9 mouse cellular contexts compared by ENCODE assay signal in the genomic region with DNA sequence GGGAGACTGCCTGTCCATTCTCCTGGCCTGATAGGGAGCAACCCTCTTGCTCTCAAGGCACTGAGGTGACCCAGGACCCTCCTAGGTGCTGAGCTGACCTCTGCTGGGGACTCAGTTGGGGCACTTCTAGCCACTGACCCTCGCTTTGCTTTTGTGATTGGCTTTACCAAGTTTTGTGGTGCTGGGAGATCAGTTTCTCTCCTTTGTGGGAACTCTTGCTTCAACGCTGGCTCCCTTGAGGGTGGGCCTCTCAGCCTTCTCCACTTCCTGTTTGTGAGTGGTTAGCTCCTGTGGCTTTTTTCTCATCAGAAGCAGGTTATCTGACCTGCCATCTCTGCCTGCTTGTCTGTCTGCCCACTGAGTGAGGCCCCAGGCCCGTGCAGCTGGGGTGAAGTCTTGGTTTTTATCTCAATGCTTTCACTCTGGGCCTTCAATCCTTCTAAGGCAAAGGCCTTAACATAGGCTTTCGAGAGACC. TPM values are rescaled to one million over a fixed set of nuclear protein-coding genes. Genes with fewer than 3 reads are reported as not detected.
DNase-seq lines count a peak whose midpoint lies in the region; ATAC-seq lines count a peak whose summit lies in the region.
"Had no signal": no experiment of that assay in that cellular context is flagged by ENCODE, and none has a peak within 500 bp of the region (broad histone marks: within the 10 kb centered on the region; RNA-seq: fewer than 3 reads in every experiment).

No protein-coding gene starts in this region.

- 0 out of 2 replicates have a peak overlapping the region, but pooled peaks have one; percentile 4 for H3K4me2 ChIP-seq in kidney, embryonic 15.5 days
- H3K4me2 ChIP-seq in forebrain, embryonic 15.5 days (replicated peaks): no peak overlapping the region
- H3K4me2 ChIP-seq in midbrain, embryonic 14.5 days (ENCODE audit: low read length): no peak overlapping the region
- H3K4me2 ChIP-seq: embryonic facial prominence, embryonic 15.5 days had no signal

- no peaks in the 10 kb centered on the region for H3K9me3 ChIP-seq in kidney, embryonic 15.5 days (replicated peaks)
- H3K9me3 ChIP-seq in forebrain, embryonic 15.5 days: no peaks in the 10 kb centered on the region
- no peaks in the 10 kb centered on the region for H3K9me3 ChIP-seq in midbrain, embryonic 14.5 days (ENCODE audit: control insufficient read depth, low read length)
- H3K9me3 ChIP-seq: embryonic facial prominence, embryonic 15.5 days had no signal

- no peaks in the 10 kb centered on the region for H3K27me3 ChIP-seq in kidney, embryonic 15.5 days
- 0 out of 2 replicates have a peak, but pooled peaks cover 3% of the 10 kb centered on the region for H3K27me3 ChIP-seq in forebrain, embryonic 15.5 days
- no peaks in the 10 kb centered on the region for H3K27me3 ChIP-seq in midbrain, embryonic 14.5 days (ENCODE audit: control insufficient read depth, insufficient read depth, low read length)
- H3K27me3 ChIP-seq: embryonic facial prominence, embryonic 15.5 days had no signal

- no peak for DNase-seq in kidney, adult 11 months
- peak; percentile 93 for DNase-seq in induced T-regulatory cell, adult 2 months (ENCODE audit: low read depth)
- peak; percentile 86 for DNase-seq in thymus, postnatal 25 days
- no peak for DNase-seq in midbrain, embryonic 14.5 days
- no peak for DNase-seq in embryo, embryonic 9.5 days (ENCODE audit: extremely low spot score)

- no peak overlapping the region for H3K4me3 ChIP-seq in kidney, embryonic 15.5 days (replicated peaks)
- H3K4me3 ChIP-seq in macrophage (ENCODE audit: inconsistent target): no peak overlapping the region
- no peak overlapping the region for H3K4me3 ChIP-seq in forebrain, embryonic 15.5 days
- H3K4me3 ChIP-seq in midbrain, embryonic 14.5 days (replicated peaks; ENCODE audit: low read depth, low read length): no peak overlapping the region
- H3K4me3 ChIP-seq: embryonic facial prominence, embryonic 15.5 days had no signal

- WGBS in kidney, embryonic 15.5 days: 64% methylated on average over 4 of the region's 4 CpGs
- 14% methylated on average over 4 of the region's 4 CpGs for WGBS in macrophage (ENCODE audit: missing documents)
- 68% methylated on average over 4 of the region's 4 CpGs for WGBS in forebrain, embryonic 15.5 days
- WGBS in midbrain, embryonic 14.5 days: 69% methylated on average over 4 of the region's 4 CpGs

- H3K36me3 ChIP-seq in kidney, embryonic 15.5 days: no peaks in the 10 kb centered on the region
- H3K36me3 ChIP-seq in macrophage (ENCODE audit: inconsistent target): no peaks in the 10 kb centered on the region
- no peaks in the 10 kb centered on the region for H3K36me3 ChIP-seq in forebrain, embryonic 15.5 days
- H3K36me3 ChIP-seq in midbrain, embryonic 14.5 days (ENCODE audit: control insufficient read depth, insufficient read depth, low read length): no peaks in the 10 kb centered on the region
- H3K36me3 ChIP-seq: embryonic facial prominence, embryonic 15.5 days had no signal

- H3K9ac ChIP-seq in kidney, embryonic 15.5 days: no peak overlapping the region
- H3K9ac ChIP-seq in forebrain, embryonic 15.5 days (replicated peaks): no peak overlapping the region
- H3K9ac ChIP-seq in midbrain, embryonic 14.5 days (replicated peaks; ENCODE audit: low read length): no peak overlapping the region
- H3K9ac ChIP-seq: embryonic facial prominence, embryonic 15.5 days had no signal

- H3K79me2 ChIP-seq in macrophage (ENCODE audit: inconsistent target): peaks cover 46% of the 10 kb centered on the region

- ATAC-seq in kidney, embryonic 15.5 days (replicated peaks; ENCODE audit: low FRiP score): no peak
- ATAC-seq in forebrain, embryonic 15.5 days (replicated peaks): no peak
- no peak for ATAC-seq in midbrain, embryonic 14.5 days (ENCODE audit: low FRiP score, low TSS enrichment)

- peaks cover 27% of the 10 kb centered on the region for H3K4me1 ChIP-seq in kidney, embryonic 15.5 days
- no peaks in the 10 kb centered on the region for H3K4me1 ChIP-seq in forebrain, embryonic 15.5 days
- no peaks in the 10 kb centered on the region for H3K4me1 ChIP-seq in midbrain, embryonic 14.5 days (ENCODE audit: control insufficient read depth, insufficient read depth, low read length)

- peak overlapping the region; percentile 18; the same call in 1 of the 2 replicates for H3K27ac ChIP-seq in kidney, embryonic 15.5 days
- peak overlapping the region; percentile 99 for H3K27ac ChIP-seq in macrophage
- no peak overlapping the region for H3K27ac ChIP-seq in forebrain, embryonic 15.5 days (replicated peaks)
- no peak overlapping the region for H3K27ac ChIP-seq in midbrain, embryonic 14.5 days (replicated peaks; ENCODE audit: low read depth, low read length)
- H3K27ac ChIP-seq: embryonic facial prominence, embryonic 15.5 days had no signal

RNA-seq across cellular contexts. Expression of a gene that starts 8.8 kb away (rescaled TPM):
- polyA plus RNA-seq in kidney, embryonic 15.5 days (2015; fragmentation: Nextera tagmentation; extraction: Ambion mirVana): 4.4 and 5.1 TPM in 2 replicates
- total RNA-seq in macrophage (2018; cell fraction: chromatin; rRNA removed): 100 to 1,000 TPM in 17 of 26 experiments, 10 to 100 TPM in 9; 37.2 to 460 (median 156) TPM
- total RNA-seq in macrophage (2018; cell fraction: cytosol; rRNA removed): 10 to 100 TPM in 2 of 26 experiments, 1 to 10 TPM in 15, under 1 TPM in 9; 0.56 to 16.9 (median 1.2) TPM
- 100 to 1,000 TPM in 4 of 26 experiments, 10 to 100 TPM in 22; 16.3 to 153 (median 46.3) TPM for total RNA-seq in macrophage (2018; cell fraction: nucleus; rRNA removed)
- 0.82 to 1.7 TPM (median 1.6 TPM) in 3 replicates for polyA plus RNA-seq in macrophage (2018)
- 30.3 and 31.8 TPM in 2 replicates for polyA plus RNA-seq in forebrain, embryonic 15.5 days (2015; fragmentation: Nextera tagmentation; extraction: Ambion mirVana)
- polyA plus RNA-seq in midbrain, embryonic 14.5 days (2014; fragmentation: Nextera tagmentation; extraction: Ambion mirVana): 54.5 and 63.4 TPM in 2 replicates

RNA-seq across cellular contexts. Expression of a gene that starts 14.2 kb away (rescaled TPM):
- 164 and 168 TPM in 2 replicates for polyA plus RNA-seq in kidney, embryonic 15.5 days (2015; fragmentation: Nextera tagmentation; extraction: Ambion mirVana)
- 10 to 100 TPM in 14 of 26 experiments, 1 to 10 TPM in 12; 2.1 to 21.4 (median 10.3) TPM for total RNA-seq in macrophage (2018; cell fraction: chromatin; rRNA removed)
- total RNA-seq in macrophage (2018; cell fraction: cytosol; rRNA removed): 100 to 1,000 TPM in 5 of 26 experiments, 10 to 100 TPM in 21; 65.1 to 109 (median 81.3) TPM
- 10 to 100 TPM in 25 of 26 experiments, 1 to 10 TPM in 1; 9.1 to 39.1 (median 27.6) TPM for total RNA-seq in macrophage (2018; cell fraction: nucleus; rRNA removed)
- 69.4 to 113 TPM (median 85.3 TPM) in 3 replicates for polyA plus RNA-seq in macrophage (2018)
- 160 and 164 TPM in 2 replicates for polyA plus RNA-seq in forebrain, embryonic 15.5 days (2015; fragmentation: Nextera tagmentation; extraction: Ambion mirVana)
- polyA plus RNA-seq in midbrain, embryonic 14.5 days (2014; fragmentation: Nextera tagmentation; extraction: Ambion mirVana): 150 and 163 TPM in 2 replicates

RNA-seq across cellular contexts. Expression of a gene that starts 41.9 kb away (rescaled TPM):
- polyA plus RNA-seq in kidney, embryonic 15.5 days (2015; fragmentation: Nextera tagmentation; extraction: Ambion mirVana): 4.2 and 5.7 TPM in 2 replicates
- under 1 TPM in 1 of 26 experiments, not detected in 25; 0.29 TPM for total RNA-seq in macrophage (2018; cell fraction: chromatin; rRNA removed)
- total RNA-seq in macrophage (2018; cell fraction: cytosol; rRNA removed): 1 to 10 TPM in 2 of 26 experiments, under 1 TPM in 20, not detected in 4; 0.07 to 1.3 (median 0.37) TPM
- total RNA-seq in macrophage (2018; cell fraction: nucleus; rRNA removed): 1 to 10 TPM in 2 of 26 experiments, under 1 TPM in 10, not detected in 14; 0.18 to 2.7 (median 0.68) TPM
- 0.19 to 2.7 TPM (median 1.0 TPM) in 3 replicates for polyA plus RNA-seq in macrophage (2018)
- 0.18 and 0.27 TPM in 2 replicates for polyA plus RNA-seq in forebrain, embryonic 15.5 days (2015; fragmentation: Nextera tagmentation; extraction: Ambion mirVana)
- 0.47 TPM in 1 of 2 replicates, not detected in the other for polyA plus RNA-seq in midbrain, embryonic 14.5 days (2014; fragmentation: Nextera tagmentation; extraction: Ambion mirVana)

Comparison
In these comparisons a context has a peak if more than half of its experiments do, and no peak if none do; other contexts are left out.
1. H3K27ac ChIP-seq: peak in kidney, embryonic 15.5 days (single experiment) and macrophage (single experiment); none in forebrain, embryonic 15.5 days (single experiment) and midbrain, embryonic 14.5 days (single experiment).
2. DNase-seq: peak in induced T-regulatory cell, adult 2 months (single experiment) and thymus, postnatal 25 days (single experiment); none in kidney, adult 11 months (single experiment), midbrain, embryonic 14.5 days (single experiment) and embryo, embryonic 9.5 days (single experiment).